Mouse (Mus musculus): ENCODE results near the gene Arl6ip5. TPM values are rescaled to one million over a fixed set of nuclear protein-coding genes. Genes with fewer than 3 reads are reported as not detected.

Arl6ip5 gene
- polyA plus RNA-seq, 1 experiment from 2014 or later = 122 TPM

GRCm38 (mm10) chr6:97209751-97210150, 738 bp upstream of the Arl6ip5 start:
- Histone ChIP-seq H3K27ac (no peak overlapping the region), H3K36me3 (peaks cover 5% of the 10 kb centered on the region), H3K27me3 (no peaks in the 10 kb centered on the region), H3K9ac (no peak overlapping the region), H3K4me2 (no peak overlapping the region), H3K4me1 (replicated peaks) (peaks cover 32% of the 10 kb centered on the region), H3K4me3 (no peak overlapping the region), H3K9me3 (no peaks in the 10 kb centered on the region)
- no peak for ATAC-seq (ENCODE audit: low FRiP score)
- WGBS = 82% methylated on average over 4 of the region's 4 CpGs

DNA sequence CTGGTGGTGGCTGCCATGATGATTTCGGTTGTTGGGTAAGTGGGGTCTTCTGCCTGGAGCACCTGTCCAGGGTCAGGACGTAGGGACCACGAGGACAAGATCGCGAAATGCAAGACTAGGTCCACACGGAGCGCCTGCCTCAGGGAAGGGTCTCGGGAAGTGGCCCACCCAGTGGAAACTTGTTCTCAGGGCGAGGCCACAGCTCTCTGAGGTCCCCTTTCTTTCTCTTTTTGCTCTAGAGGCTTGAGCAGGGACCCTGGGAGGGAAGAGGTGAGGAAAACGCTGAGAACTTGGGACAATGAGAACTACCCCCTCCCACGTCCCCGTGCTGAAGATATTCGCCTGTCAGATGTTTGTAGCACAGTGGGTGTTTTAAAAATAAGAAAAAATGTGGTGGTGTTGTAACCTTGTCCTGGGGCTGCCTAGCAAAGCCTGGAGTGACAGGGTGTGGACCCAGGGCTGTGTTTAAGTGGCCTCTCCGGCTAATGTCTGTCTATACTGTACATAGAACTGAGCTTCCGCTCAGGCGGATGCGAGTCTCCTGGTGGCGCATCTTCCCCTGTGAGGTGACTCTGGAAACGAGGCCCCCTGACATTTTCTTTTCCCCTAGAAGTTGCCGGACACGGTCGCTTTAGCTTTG, 593 bp downstream of the Arl6ip5 start:
- peak overlapping the region; percentile 73 for H3K4me2 ChIP-seq
- H3K9ac ChIP-seq = peak overlapping the region; percentile 89
- no peaks in the 10 kb centered on the region for H3K27me3 ChIP-seq
- H3K9me3 ChIP-seq = no peaks in the 10 kb centered on the region
- peaks cover 31% of the 10 kb centered on the region for H3K4me1 ChIP-seq (replicated peaks)
- peak overlapping the region; percentile 75 for H3K4me3 ChIP-seq
- peaks cover 10% of the 10 kb centered on the region for H3K36me3 ChIP-seq
- WGBS = 4% methylated on average over 22 of the region's 22 CpGs
- peak; percentile 67 for ATAC-seq (ENCODE audit: low FRiP score)
- peak overlapping the region; percentile 82 for H3K27ac ChIP-seq

DNA sequence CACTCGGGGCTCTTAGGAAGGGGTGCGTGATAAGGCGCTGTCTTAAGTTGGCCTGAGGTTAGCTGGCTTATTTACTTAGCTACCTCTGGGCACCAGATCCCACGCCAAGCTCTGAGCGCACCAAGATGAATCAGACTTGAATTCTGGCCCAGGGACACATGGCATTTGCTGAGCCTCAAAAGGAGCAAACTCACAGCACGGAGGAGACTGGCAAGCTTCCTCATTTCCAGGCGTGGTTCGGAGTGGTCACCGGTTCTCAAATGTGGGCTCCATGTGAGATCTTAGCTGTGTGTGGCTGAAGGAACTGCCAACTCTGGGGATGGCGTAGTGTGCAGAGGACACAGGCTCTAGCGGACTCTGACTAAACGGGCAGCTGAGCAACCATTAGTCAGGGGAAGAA, 1.5 kb downstream of the Arl6ip5 start:
- WGBS = 78% methylated on average over 12 of the region's 12 CpGs
- peaks cover 31% of the 10 kb centered on the region for H3K4me1 ChIP-seq (replicated peaks)
- H3K4me3 ChIP-seq = peak overlapping the region; percentile 75
- no peak for ATAC-seq (ENCODE audit: low FRiP score)
- peak overlapping the region; percentile 89 for H3K9ac ChIP-seq
- no peak overlapping the region for H3K27ac ChIP-seq
- H3K27me3 ChIP-seq = no peaks in the 10 kb centered on the region
- no peaks in the 10 kb centered on the region for H3K9me3 ChIP-seq
- peaks cover 10% of the 10 kb centered on the region for H3K36me3 ChIP-seq
- peak overlapping the region; percentile 73 for H3K4me2 ChIP-seq

- Histone ChIP-seq H3K9me3 (no peaks in the 10 kb centered on the region), H3K27ac (no peak overlapping the region), H3K27me3 (no peaks in the 10 kb centered on the region), H3K9ac (no peak overlapping the region), H3K4me2 (no peak overlapping the region), H3K36me3 (peaks cover 10% of the 10 kb centered on the region), H3K4me1 (replicated peaks) (peaks cover 30% of the 10 kb centered on the region), H3K4me3 (no peak overlapping the region)
- no peak for ATAC-seq (ENCODE audit: low FRiP score)
- WGBS = 86% methylated on average over 4 of the region's 4 CpGs
Measured at GRCm38 (mm10) chr6:97216154-97216821, 5.8 kb downstream of the Arl6ip5 start.

DNA sequence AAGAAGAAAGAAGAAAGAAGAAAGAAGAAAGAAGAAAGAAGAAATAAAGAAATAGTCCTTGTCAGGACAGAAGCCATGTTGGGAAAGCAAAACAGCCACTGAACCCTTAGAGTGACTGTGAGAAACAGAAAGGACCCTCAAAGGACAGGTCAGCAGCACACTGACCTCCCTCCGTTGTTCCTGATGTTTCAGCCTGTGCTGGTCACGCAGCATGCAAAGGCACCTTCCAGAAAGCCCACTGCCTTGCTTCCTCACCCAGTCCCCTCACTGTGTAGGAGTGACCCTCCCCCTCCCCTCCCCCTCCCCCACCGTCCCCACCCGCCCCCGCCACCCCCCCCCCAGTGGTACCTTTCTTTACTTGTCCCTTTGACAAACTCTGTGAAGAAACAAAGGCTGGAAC, 10.2 kb downstream of the Arl6ip5 start:
- Histone ChIP-seq H3K36me3 (peaks cover 2% of the 10 kb centered on the region; the same call in 1 of the 2 replicates), H3K9me3 (no peaks in the 10 kb centered on the region), H3K4me1 (replicated peaks) (peaks cover 13% of the 10 kb centered on the region), H3K27ac (no peak overlapping the region), H3K4me3 (no peak overlapping the region), H3K4me2 (no peak overlapping the region), H3K27me3 (no peaks in the 10 kb centered on the region), H3K9ac (no peak overlapping the region)
- WGBS = 44% methylated on average over 2 of the region's 5 CpGs
- no peak for ATAC-seq (ENCODE audit: low FRiP score)

- Histone ChIP-seq H3K4me3 (no peak overlapping the region), H3K4me2 (no peak overlapping the region), H3K4me1 (replicated peaks) (peaks cover 20% of the 10 kb centered on the region), H3K27ac (0 out of 2 replicates have a peak overlapping the region, but pooled peaks have one; percentile 20), H3K9me3 (no peaks in the 10 kb centered on the region), H3K9ac (no peak overlapping the region), H3K36me3 (peaks cover 3% of the 10 kb centered on the region; the same call in 1 of the 2 replicates), H3K27me3 (no peaks in the 10 kb centered on the region)
- WGBS = 75% methylated on average over 15 of the region's 15 CpGs
- ATAC-seq (ENCODE audit: low FRiP score) = no peak
Measured at GRCm38 (mm10) chr6:97221205-97222025, 10.9 kb downstream of the Arl6ip5 start.

DNA sequence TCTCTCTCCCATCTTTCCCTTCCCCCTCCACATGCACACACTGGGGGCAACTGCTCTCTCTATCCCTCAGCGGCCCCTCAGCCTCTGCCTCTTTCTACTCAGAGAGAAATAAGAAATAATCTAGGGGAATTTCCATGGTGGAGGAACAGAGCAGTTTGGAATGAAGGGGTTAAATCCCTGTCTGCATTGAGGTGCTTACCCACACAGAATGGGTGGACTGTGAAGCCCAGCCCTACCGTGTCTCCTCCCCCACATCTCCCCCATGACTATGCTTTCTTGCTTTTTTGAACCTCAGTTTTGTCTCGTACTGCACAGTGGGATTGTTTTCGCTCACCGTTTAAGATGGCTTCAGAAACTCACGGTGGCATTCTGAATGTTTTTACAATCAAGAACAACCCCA, 11.8 kb downstream of the Arl6ip5 start:
- Histone ChIP-seq H3K9ac (no peak overlapping the region), H3K9me3 (no peaks in the 10 kb centered on the region), H3K4me2 (no peak overlapping the region), H3K4me1 (replicated peaks) (peaks cover 20% of the 10 kb centered on the region), H3K4me3 (no peak overlapping the region), H3K27ac (no peak overlapping the region), H3K27me3 (no peaks in the 10 kb centered on the region), H3K36me3 (peaks cover 10% of the 10 kb centered on the region)
- no peak for ATAC-seq (ENCODE audit: low FRiP score)
- WGBS = 57% methylated on average over 6 of the region's 6 CpGs

DNA sequence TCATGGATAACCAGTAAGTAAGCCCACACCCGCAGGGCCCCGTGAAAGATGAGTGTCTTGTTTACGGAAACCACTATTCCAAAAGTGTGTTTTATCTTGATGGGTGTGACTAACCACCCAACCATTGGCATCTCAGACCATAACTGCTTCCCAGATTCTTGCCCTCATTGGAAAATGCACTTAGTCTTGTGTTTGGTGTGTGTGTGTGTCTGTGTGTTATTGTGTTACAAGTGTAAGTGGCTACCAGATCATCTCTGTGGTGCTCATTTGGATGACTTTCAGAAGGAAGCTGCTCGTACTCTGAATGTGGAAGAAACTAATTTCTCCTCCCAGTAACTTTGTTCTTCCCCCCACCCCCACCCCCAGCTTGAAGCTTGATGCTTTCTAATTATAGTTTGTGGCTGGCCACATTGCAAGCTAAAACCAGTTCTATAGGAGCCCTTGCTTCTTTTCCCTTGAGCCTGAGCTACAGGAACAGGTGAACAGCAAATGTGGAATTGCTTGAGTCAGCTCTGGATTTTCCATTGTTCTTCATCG, 12.5 kb downstream of the Arl6ip5 start:
- no peak overlapping the region for H3K9ac ChIP-seq
- no peak overlapping the region for H3K4me2 ChIP-seq
- WGBS = 82% methylated on average over 5 of the region's 5 CpGs
- H3K4me1 ChIP-seq (replicated peaks) = peaks cover 20% of the 10 kb centered on the region
- H3K27me3 ChIP-seq = no peaks in the 10 kb centered on the region
- no peak for ATAC-seq (ENCODE audit: low FRiP score)
- no peak overlapping the region for H3K4me3 ChIP-seq
- no peak overlapping the region for H3K27ac ChIP-seq
- no peaks in the 10 kb centered on the region for H3K9me3 ChIP-seq
- H3K36me3 ChIP-seq = peaks cover 14% of the 10 kb centered on the region

- H3K9ac ChIP-seq = no peak overlapping the region
- no peaks in the 10 kb centered on the region for H3K27me3 ChIP-seq
- peaks cover 14% of the 10 kb centered on the region for H3K36me3 ChIP-seq
- H3K4me2 ChIP-seq = no peak overlapping the region
- peaks cover 20% of the 10 kb centered on the region for H3K4me1 ChIP-seq (replicated peaks)
- no peaks in the 10 kb centered on the region for H3K9me3 ChIP-seq
- 79% methylated on average over 4 of the region's 4 CpGs for WGBS
- no peak for ATAC-seq (ENCODE audit: low FRiP score)
- H3K27ac ChIP-seq = no peak overlapping the region
- H3K4me3 ChIP-seq = no peak overlapping the region
Measured at GRCm38 (mm10) chr6:97223566-97223965, 13.1 kb downstream of the Arl6ip5 start.

- WGBS = 93% methylated on average over 8 of the region's 8 CpGs
Measured at GRCm38 (mm10) chr6:97224505-97224904, 14.0 kb downstream of the Arl6ip5 start.

GRCm38 (mm10) chr6:97226083-97226491, 15.6 kb downstream of the Arl6ip5 start:
- ATAC-seq (ENCODE audit: low FRiP score) = peak; percentile 57; the same call in 1 of the 2 replicates
- no peaks in the 10 kb centered on the region for H3K9me3 ChIP-seq
- H3K9ac ChIP-seq = no peak overlapping the region
- WGBS = 11% methylated on average over 1 of the region's 1 CpGs
- H3K36me3 ChIP-seq = peaks cover 33% of the 10 kb centered on the region
- peak overlapping the region; percentile 61 for H3K27ac ChIP-seq
- H3K4me1 ChIP-seq (replicated peaks) = peaks cover 20% of the 10 kb centered on the region
- H3K4me3 ChIP-seq = no peak overlapping the region
- no peak overlapping the region for H3K4me2 ChIP-seq
- H3K27me3 ChIP-seq = no peaks in the 10 kb centered on the region

More at GRCm38 (mm10) chr6:97224505-97224904, 14.0 kb downstream of the Arl6ip5 start:
- ATAC-seq (ENCODE audit: low FRiP score) = no peak
- peaks cover 20% of the 10 kb centered on the region for H3K4me1 ChIP-seq (replicated peaks)
- no peak overlapping the region for H3K4me3 ChIP-seq
- H3K36me3 ChIP-seq = peaks cover 19% of the 10 kb centered on the region
- no peak overlapping the region for H3K9ac ChIP-seq
- H3K27ac ChIP-seq = no peak overlapping the region
- no peaks in the 10 kb centered on the region for H3K27me3 ChIP-seq
- no peak overlapping the region for H3K4me2 ChIP-seq
- H3K9me3 ChIP-seq = no peaks in the 10 kb centered on the region

Data from hindbrain, embryonic 13.5 days (tissue).